Mouse (Mus musculus) right cerebral cortex, postnatal 4 days (tissue): ENCODE measurements around the gene Cacng4.

Source experiments
- DNase-seq: peaks from one replicate; pipeline ENCODE4 v3.0.0-alpha.2; 2022

Cacng4 gene

GRCm38 (mm10) chr11:107794547-107795269 is at the start of gene Cacng4:
Cacng4 (minus strand) TSS chr11:107794557.
- DNase-seq, result peak; percentile 76

- no peak for DNase-seq
Observed at GRCm38 (mm10) chr11:107833351-107834040, 39.1 kb upstream of the Cacng4 start.

GRCm38 (mm10) chr11:107817196-107817595 is 22.8 kb upstream of the Cacng4 start:
- DNase-seq, result no peak

GRCm38 (mm10) chr11:107812941-107813648 is 18.7 kb upstream of the Cacng4 start:
- DNase-seq, result peak; percentile 49

- no peak for DNase-seq
Observed at GRCm38 (mm10) chr11:107812429-107812828, 18.1 kb upstream of the Cacng4 start.

- DNase-seq, result peak; percentile 43
Observed at GRCm38 (mm10) chr11:107808508-107808907, 14.2 kb upstream of the Cacng4 start.

GRCm38 (mm10) chr11:107806058-107806457 is 11.7 kb upstream of the Cacng4 start:
- DNase-seq, result no peak

GRCm38 (mm10) chr11:107801946-107802345 is 7.6 kb upstream of the Cacng4 start:
- no peak for DNase-seq

GRCm38 (mm10) chr11:107799331-107799730 is 5.0 kb upstream of the Cacng4 start:
- DNase-seq, result no peak

- DNase-seq, result no peak
Observed at GRCm38 (mm10) chr11:107796346-107796745, 2.0 kb upstream of the Cacng4 start.

GRCm38 (mm10) chr11:107795384-107796035 is 1.2 kb upstream of the Cacng4 start:
- peak; percentile 48 for DNase-seq

GRCm38 (mm10) chr11:107794103-107794493 is 259 bp downstream of the Cacng4 start:
- peak; percentile 68 for DNase-seq

- DNase-seq, result peak; percentile 87
Observed at GRCm38 (mm10) chr11:107793200-107794102, 906 bp downstream of the Cacng4 start.

GRCm38 (mm10) chr11:107792136-107792535 is 2.2 kb downstream of the Cacng4 start:
- DNase-seq, result peak; percentile 35

- DNase-seq, result no peak
Observed at GRCm38 (mm10) chr11:107785761-107786160, 8.6 kb downstream of the Cacng4 start.

GRCm38 (mm10) chr11:107785288-107785687 is 9.1 kb downstream of the Cacng4 start:
- DNase-seq, result no peak

- DNase-seq, result no peak
Observed at GRCm38 (mm10) chr11:107783861-107784754, 10.2 kb downstream of the Cacng4 start.

GRCm38 (mm10) chr11:107782591-107782990 is 11.8 kb downstream of the Cacng4 start:
- no peak for DNase-seq

GRCm38 (mm10) chr11:107778859-107779258 is 15.5 kb downstream of the Cacng4 start:
- DNase-seq, result no peak

GRCm38 (mm10) chr11:107777487-107777886 is 16.9 kb downstream of the Cacng4 start:
- peak; percentile 63 for DNase-seq

- no peak for DNase-seq
Observed at GRCm38 (mm10) chr11:107773312-107773711, 21.0 kb downstream of the Cacng4 start.
